Mouse (Mus musculus): ENCODE results near the gene Plcd3. TPM values are rescaled to one million over a fixed set of nuclear protein-coding genes. Genes with fewer than 3 reads are reported as not detected.

Plcd3 gene
- polyA plus RNA-seq, 1 experiment from 2014 or later: 0.50 TPM

DNA sequence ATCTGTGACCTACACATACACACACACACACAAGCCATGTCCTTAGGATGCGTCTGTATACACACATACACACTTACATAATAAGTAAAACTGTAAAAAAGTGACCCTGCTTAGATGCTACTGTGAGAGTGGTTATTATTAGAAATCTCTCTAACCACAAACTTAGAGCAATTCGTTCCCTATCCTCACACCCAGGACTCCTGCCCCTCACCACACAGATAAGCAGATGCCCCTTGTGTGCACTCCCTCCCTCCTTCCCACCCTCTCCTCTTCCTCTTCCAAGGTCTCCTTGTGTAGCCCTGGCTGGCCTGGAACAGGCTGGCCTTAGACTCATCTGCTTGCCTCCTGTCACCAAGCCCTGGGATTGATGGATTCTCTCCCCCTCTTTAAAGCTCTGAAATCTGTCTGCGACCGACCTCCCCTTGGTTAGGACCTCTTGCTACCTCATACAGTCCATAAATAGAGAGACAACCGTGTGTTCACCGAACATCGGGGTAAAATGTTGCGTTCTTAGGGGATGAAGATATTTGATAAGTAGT lies 34.6 kb upstream of the Plcd3 start:
- DNase-seq (peak; percentile 35), ATAC-seq (ENCODE audit: low read depth) (peak; percentile 13; the same call in 1 of the 2 replicates)
- peak overlapping the region; percentile 85 for H3K4me2 ChIP-seq
- H3K4me3 ChIP-seq (replicated peaks): no peak overlapping the region
- H3K36me3 ChIP-seq: peaks cover 20% of the 10 kb centered on the region
- H3K27me3 ChIP-seq: no peaks in the 10 kb centered on the region
- peak overlapping the region; percentile 85 for H3K9ac ChIP-seq
- H3K27ac ChIP-seq: peak overlapping the region; percentile 97
- WGBS (ENCODE audit: insufficient replicate concordance): 15% methylated on average over 8 of the region's 8 CpGs
- H3K9me3 ChIP-seq (replicated peaks): no peaks in the 10 kb centered on the region
- H3K4me1 ChIP-seq (replicated peaks): peaks cover 57% of the 10 kb centered on the region

DNA sequence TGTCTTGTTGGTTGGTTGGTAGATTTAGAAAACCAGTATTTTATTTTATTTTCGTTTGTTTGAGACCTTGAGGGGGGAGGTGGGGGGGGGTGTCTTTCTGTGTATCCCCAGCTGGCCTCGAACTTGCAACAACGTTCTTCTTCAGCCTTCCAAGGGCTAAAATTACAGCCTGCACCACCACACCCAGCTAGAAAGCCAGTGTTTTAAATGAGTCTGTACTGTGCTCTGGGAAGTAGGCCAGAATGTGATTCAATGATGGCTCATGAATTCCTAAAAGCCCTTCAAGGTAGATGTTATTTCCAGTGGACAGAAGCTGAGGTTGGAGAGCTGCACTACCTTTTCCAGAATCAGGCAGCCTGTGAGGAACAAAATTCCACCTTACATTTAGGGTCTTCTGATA lies 32.8 kb upstream of the Plcd3 start:
- Histone ChIP-seq H3K4me3 (replicated peaks) (peak overlapping the region; percentile 96; the same call in 1 of the 2 replicates), H3K9ac (peak overlapping the region; percentile 85), H3K27ac (peak overlapping the region; percentile 97), H3K36me3 (peaks cover 13% of the 10 kb centered on the region), H3K4me1 (replicated peaks) (peaks cover 63% of the 10 kb centered on the region), H3K27me3 (no peaks in the 10 kb centered on the region), H3K4me2 (peak overlapping the region; percentile 85), H3K9me3 (replicated peaks) (no peaks in the 10 kb centered on the region)
- DNase-seq: no peak
- ATAC-seq (ENCODE audit: low read depth): no peak
- 54% methylated on average over 3 of the region's 3 CpGs for WGBS (ENCODE audit: insufficient replicate concordance)

GRCm38 (mm10) chr11:103133456-103134185 lies 32.2 kb upstream of the Plcd3 start:
- Histone ChIP-seq H3K27me3 (no peaks in the 10 kb centered on the region), H3K4me3 (replicated peaks) (peak overlapping the region; percentile 96), H3K4me1 (replicated peaks) (peaks cover 63% of the 10 kb centered on the region), H3K27ac (peak overlapping the region; percentile 97), H3K4me2 (peak overlapping the region; percentile 85), H3K9me3 (replicated peaks) (no peaks in the 10 kb centered on the region), H3K36me3 (peaks cover 7% of the 10 kb centered on the region), H3K9ac (peak overlapping the region; percentile 85)
- ATAC-seq (ENCODE audit: low read depth) (peak; percentile 19), DNase-seq (no peak)
- 31% methylated on average over 6 of the region's 6 CpGs for WGBS (ENCODE audit: insufficient replicate concordance)

GRCm38 (mm10) chr11:103132576-103133455 lies 31.4 kb upstream of the Plcd3 start:
- Histone ChIP-seq H3K9ac (peak overlapping the region; percentile 100), H3K9me3 (replicated peaks) (no peaks in the 10 kb centered on the region), H3K27me3 (no peaks in the 10 kb centered on the region), H3K36me3 (no peaks in the 10 kb centered on the region), H3K27ac (peak overlapping the region; percentile 97), H3K4me2 (peak overlapping the region; percentile 85), H3K4me3 (replicated peaks) (peak overlapping the region; percentile 96), H3K4me1 (replicated peaks) (peaks cover 63% of the 10 kb centered on the region)
- ATAC-seq (ENCODE audit: low read depth) (peak; percentile 84), DNase-seq (peak; percentile 99)
- WGBS (ENCODE audit: insufficient replicate concordance): under 1% methylated on average over 56 of the region's 58 CpGs

- DNase-seq (peak; percentile 51), ATAC-seq (ENCODE audit: low read depth) (peak; percentile 36)
- H3K27me3 ChIP-seq: no peaks in the 10 kb centered on the region
- peak within 1 kb of the TSS; percentile 100 for H3K9ac ChIP-seq
- no peaks in the 10 kb centered on the region for H3K9me3 ChIP-seq (replicated peaks)
- H3K4me2 ChIP-seq: peak within 1 kb of the TSS; percentile 85
- peaks cover 58% of the 10 kb centered on the region for H3K4me1 ChIP-seq (replicated peaks)
- no peaks in the 10 kb centered on the region for H3K36me3 ChIP-seq
- peak within 1 kb of the TSS; percentile 96 for H3K4me3 ChIP-seq (replicated peaks)
- peak within 1 kb of the TSS; percentile 97 for H3K27ac ChIP-seq
- WGBS (ENCODE audit: insufficient replicate concordance): 1% methylated on average over 39 of the region's 39 CpGs
These were observed 30.5 kb upstream of the Plcd3 start, which contains the start of gene Hexim2 for GRCm38 (mm10) chr11:103131701-103132575. Gene Hexim2 (plus strand): TSS chr11:103132429.

DNA sequence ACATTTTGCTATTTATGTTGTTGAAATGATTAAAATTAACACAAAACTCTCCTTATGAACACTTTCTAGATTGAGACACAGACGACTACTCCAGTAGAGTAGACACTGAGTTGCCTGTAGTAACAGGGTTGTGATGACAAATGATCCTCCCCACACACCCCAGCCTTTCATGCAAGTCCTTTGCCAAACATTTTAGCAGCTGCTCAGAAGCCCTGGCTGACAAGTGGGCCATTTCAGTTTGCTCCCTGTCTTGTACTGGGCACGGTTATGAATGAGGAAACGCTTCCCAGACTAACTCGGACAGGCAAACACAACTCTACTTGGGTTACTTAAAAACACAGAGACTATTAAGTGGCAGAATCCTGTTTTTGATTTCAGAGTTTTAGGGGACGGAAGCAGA lies 18.9 kb upstream of the Plcd3 start:
- no peak overlapping the region for H3K9ac ChIP-seq
- no peaks in the 10 kb centered on the region for H3K9me3 ChIP-seq (replicated peaks)
- no peaks in the 10 kb centered on the region for H3K36me3 ChIP-seq
- H3K4me1 ChIP-seq (replicated peaks): peaks cover 28% of the 10 kb centered on the region
- no peaks in the 10 kb centered on the region for H3K27me3 ChIP-seq
- H3K27ac ChIP-seq: no peak overlapping the region
- ATAC-seq (ENCODE audit: low read depth): no peak
- no peak overlapping the region for H3K4me3 ChIP-seq (replicated peaks)
- no peak overlapping the region for H3K4me2 ChIP-seq
- 76% methylated on average over 5 of the region's 5 CpGs for WGBS (ENCODE audit: insufficient replicate concordance)
- no peak for DNase-seq

GRCm38 (mm10) chr11:103119609-103120008 lies 18.2 kb upstream of the Plcd3 start:
- no peaks in the 10 kb centered on the region for H3K27me3 ChIP-seq
- H3K4me3 ChIP-seq (replicated peaks): no peak overlapping the region
- DNase-seq (no peak), ATAC-seq (ENCODE audit: low read depth) (no peak)
- peaks cover 33% of the 10 kb centered on the region for H3K4me1 ChIP-seq (replicated peaks)
- H3K4me2 ChIP-seq: no peak overlapping the region
- WGBS (ENCODE audit: insufficient replicate concordance): 62% methylated on average over 5 of the region's 5 CpGs
- no peak overlapping the region for H3K9ac ChIP-seq
- no peak overlapping the region for H3K27ac ChIP-seq
- H3K9me3 ChIP-seq (replicated peaks): no peaks in the 10 kb centered on the region
- no peaks in the 10 kb centered on the region for H3K36me3 ChIP-seq

- H3K4me2 ChIP-seq: peak overlapping the region; percentile 99
- peaks cover 40% of the 10 kb centered on the region for H3K4me1 ChIP-seq (replicated peaks)
- WGBS (ENCODE audit: insufficient replicate concordance): 93% methylated on average over 2 of the region's 2 CpGs
- ATAC-seq (ENCODE audit: low read depth) (no peak), DNase-seq (no peak)
- peak overlapping the region; percentile 90 for H3K9ac ChIP-seq
- peak overlapping the region; percentile 85 for H3K4me3 ChIP-seq (replicated peaks)
- H3K27ac ChIP-seq: no peak overlapping the region
- no peaks in the 10 kb centered on the region for H3K36me3 ChIP-seq
- no peaks in the 10 kb centered on the region for H3K27me3 ChIP-seq
- no peaks in the 10 kb centered on the region for H3K9me3 ChIP-seq (replicated peaks)
These were observed 17.4 kb upstream of the Plcd3 start for GRCm38 (mm10) chr11:103118866-103119265.

DNA sequence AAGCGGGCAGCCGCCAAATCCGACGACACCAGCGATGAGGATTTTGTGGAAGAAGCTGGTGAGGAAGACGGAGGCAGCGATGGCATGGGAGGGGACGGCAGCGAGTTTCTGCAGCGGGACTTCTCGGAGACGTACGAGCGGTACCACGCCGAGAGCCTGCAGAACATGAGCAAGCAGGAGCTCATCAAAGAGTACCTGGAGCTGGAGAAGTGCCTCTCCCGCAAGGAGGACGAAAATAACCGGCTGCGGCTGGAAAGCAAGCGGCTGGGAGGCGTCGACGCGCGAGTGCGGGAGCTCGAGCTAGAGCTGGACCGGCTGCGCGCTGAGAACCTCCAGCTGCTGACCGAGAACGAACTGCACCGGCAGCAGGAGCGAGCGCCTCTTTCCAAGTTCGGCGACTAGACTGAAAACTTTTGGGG lies 16.1 kb upstream of the Plcd3 start:
- under 1% methylated on average over 38 of the region's 38 CpGs for WGBS (ENCODE audit: insufficient replicate concordance)
- H3K4me2 ChIP-seq: peak overlapping the region; percentile 99
- H3K9me3 ChIP-seq (replicated peaks): no peaks in the 10 kb centered on the region
- H3K9ac ChIP-seq: peak overlapping the region; percentile 90
- H3K36me3 ChIP-seq: no peaks in the 10 kb centered on the region
- DNase-seq (peak; percentile 28), ATAC-seq (ENCODE audit: low read depth) (no peak)
- peak overlapping the region; percentile 93; the same call in 1 of the 2 replicates for H3K27ac ChIP-seq
- peaks cover 52% of the 10 kb centered on the region for H3K4me1 ChIP-seq (replicated peaks)
- peak overlapping the region; percentile 85 for H3K4me3 ChIP-seq (replicated peaks)
- H3K27me3 ChIP-seq: peaks cover 6% of the 10 kb centered on the region

- ATAC-seq (ENCODE audit: low read depth) (peak; percentile 13; the same call in 1 of the 2 replicates), DNase-seq (peak; percentile 76)
- WGBS (ENCODE audit: insufficient replicate concordance): under 1% methylated on average over 35 of the region's 35 CpGs
- H3K4me2 ChIP-seq: peak overlapping the region; percentile 99
- H3K9ac ChIP-seq: peak overlapping the region; percentile 90
- peak overlapping the region; percentile 85 for H3K4me3 ChIP-seq (replicated peaks)
- no peaks in the 10 kb centered on the region for H3K36me3 ChIP-seq
- no peaks in the 10 kb centered on the region for H3K9me3 ChIP-seq (replicated peaks)
- H3K27ac ChIP-seq: peak overlapping the region; percentile 93
- H3K4me1 ChIP-seq (replicated peaks): peaks cover 57% of the 10 kb centered on the region
- H3K27me3 ChIP-seq: peaks cover 11% of the 10 kb centered on the region
These were observed 15.6 kb upstream of the Plcd3 start for GRCm38 (mm10) chr11:103116959-103117590.

Data from liver, embryonic 13.5 days (tissue).